Mouse (Mus musculus) hindbrain, embryonic 16.5 days (tissue): ENCODE measurements around the gene Polr2f. TPM values are rescaled to one million over a fixed set of nuclear protein-coding genes. Genes with fewer than 3 reads are reported as not detected.

Experiments used
- ATAC-seq: fragments of 200-750 bp; cut with Nextera tagmentation; 2 replicates; pipeline ENCODE4 v1.8.0; 2017; ENCODE audit warnings: moderate TSS enrichment, moderate library complexity
- H3K27ac ChIP-seq: fragments of 300-500 bp; sonication (generic); 2 replicates; pipeline ENCODE4 v1.5.1; 2014; ENCODE audit warnings: low read depth, mild to moderate bottlenecking, control low read depth, low read length, moderate library complexity
- H3K27me3 ChIP-seq: fragments of 300-500 bp; sonication (generic); replicated peaks from 2 replicates; pipeline ENCODE4 v1.6.1; 2014; ENCODE audit warnings: low read length; ENCODE audit not compliant: control insufficient read depth, insufficient read depth
- H3K36me3 ChIP-seq: fragments of 300-500 bp; sonication (generic); 2 replicates; pipeline ENCODE4 v1.6.1; 2014; ENCODE audit warnings: mild to moderate bottlenecking, low read length, moderate library complexity, mixed read lengths; ENCODE audit not compliant: control insufficient read depth, insufficient read depth
- H3K4me1 ChIP-seq: fragments of 300-500 bp; sonication (generic); 2 replicates; pipeline ENCODE4 v1.6.1; 2014; ENCODE audit warnings: low read depth, low read length; ENCODE audit not compliant: control insufficient read depth, insufficient read depth
- H3K4me2 ChIP-seq: fragments of 300-500 bp; sonication (generic); 2 replicates; pipeline ENCODE4 v1.6.1; 2014; ENCODE audit warnings: mild to moderate bottlenecking, low read length, control low read depth, moderate library complexity
- H3K4me3 ChIP-seq: fragments of 300-500 bp; sonication (generic); 2 replicates; pipeline ENCODE4 v1.5.1; 2014; ENCODE audit warnings: mild to moderate bottlenecking, low read length, control low read depth, moderate library complexity
- H3K9ac ChIP-seq: fragments of 300-500 bp; sonication (generic); 2 replicates; pipeline ENCODE4 v1.6.1; 2014; ENCODE audit warnings: low read depth, mild to moderate bottlenecking, control low read depth, low read length, moderate library complexity
- H3K9me3 ChIP-seq: fragments of 300-500 bp; sonication (generic); 2 replicates; pipeline ENCODE4 v1.6.1; 2014; ENCODE audit warnings: mild to moderate bottlenecking, low read length, moderate library complexity; ENCODE audit not compliant: control insufficient read depth
- WGBS: fragments of 180-500 bp; shearing (Covaris S2); extraction: QIAGEN DNeasy Blood & Tissue Kit; methylation state at CpG from one replicate; pipeline ENCODE4 v1.1.7; 2014; 5-methylcytosine and 5-hydroxymethylcytosine counted together
- polyA plus RNA-seq: library from polyadenylated mRNA; unstranded; fragments of >200 nt; fragmentation: Nextera tagmentation; extraction: Ambion mirVana; gene quantifications from 2 replicates; pipeline ENCODE4 v1.2.1, GENCODE M21; 2015

The Polr2f gene
- 258 and 285 TPM in 2 replicates for polyA plus RNA-seq

DNA sequence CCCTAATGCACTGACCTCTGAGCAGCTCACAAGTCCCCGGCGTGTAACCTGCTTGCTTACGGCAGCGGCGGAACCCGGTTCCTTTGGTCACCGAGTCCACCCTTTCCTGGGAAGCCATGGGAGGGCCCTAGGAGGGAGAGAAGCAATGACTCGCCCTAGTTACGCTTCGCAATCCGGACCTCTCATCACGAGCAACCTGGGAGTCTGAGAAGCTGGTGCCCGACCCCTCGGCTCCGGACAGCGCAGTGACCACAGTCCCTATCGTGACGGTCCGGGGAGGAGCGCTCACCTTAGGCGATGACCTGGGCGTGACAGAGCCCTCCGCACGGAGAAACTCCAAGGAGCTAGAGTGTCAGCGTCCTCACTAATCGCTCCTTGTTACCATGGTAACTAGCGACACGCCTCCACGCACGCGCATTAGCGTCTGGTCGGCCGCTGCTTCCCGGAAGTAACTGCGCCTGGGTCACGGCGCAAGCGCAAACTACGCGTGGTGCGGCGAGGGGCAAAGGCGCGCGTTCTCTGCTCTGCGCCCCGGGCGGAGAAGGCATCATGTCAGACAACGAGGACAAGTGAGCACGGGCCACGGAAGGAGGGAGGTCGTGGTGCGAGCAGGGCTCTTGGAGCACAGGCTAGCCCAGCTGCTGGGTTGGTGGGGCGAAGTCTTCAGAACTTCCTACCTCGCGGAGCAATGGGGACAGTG lies at the start of gene Polr2f, which contains the start of gene 1700088E04Rik:
Polr2f (plus strand) TSS at position 144 of the 700 bp plus-strand sequence.
1700088E04Rik (minus strand) TSS at position 388 of the 700 bp plus-strand sequence.
- Histone ChIP-seq H3K9ac (peak within 1 kb of the TSS; percentile 81), H3K36me3 (peaks cover 5% of the 10 kb centered on the region; the same call in 1 of the 2 replicates), H3K4me3 (peak within 1 kb of the TSS; percentile 80), H3K27me3 (no peaks in the 10 kb centered on the region), H3K9me3 (no peaks in the 10 kb centered on the region), H3K4me2 (peak within 1 kb of the TSS; percentile 87), H3K27ac (peak within 1 kb of the TSS; percentile 71; the same call in 1 of the 2 replicates), H3K4me1 (peaks cover 16% of the 10 kb centered on the region)
- ATAC-seq, result peak; percentile 93
- WGBS, result under 1% methylated on average over 57 of the region's 57 CpGs

DNA sequence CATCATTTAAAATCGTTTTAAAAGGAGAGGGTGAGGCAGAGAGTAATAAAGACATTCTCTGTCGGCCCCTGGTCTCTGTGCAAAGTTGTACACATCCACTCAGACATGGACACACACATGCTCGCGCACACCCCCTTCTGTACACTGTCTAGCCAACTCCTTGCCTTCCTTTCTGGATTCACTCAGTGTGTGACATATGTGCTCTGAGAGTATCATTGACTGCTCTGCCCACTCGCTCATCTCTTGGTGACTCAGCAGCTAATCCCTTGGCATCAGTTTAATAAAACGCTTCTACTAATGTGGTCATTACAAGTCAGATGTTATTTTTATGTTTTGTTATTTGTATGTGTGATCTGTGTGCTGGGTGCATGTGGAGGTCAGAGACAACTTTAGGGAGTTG lies 48.5 kb upstream of the Polr2f start:
- Histone ChIP-seq H3K4me1 (no peaks in the 10 kb centered on the region), H3K9me3 (no peaks in the 10 kb centered on the region), H3K9ac (no peak overlapping the region), H3K27ac (no peak overlapping the region), H3K4me2 (no peak overlapping the region), H3K27me3 (no peaks in the 10 kb centered on the region), H3K4me3 (no peak overlapping the region), H3K36me3 (peaks cover 37% of the 10 kb centered on the region)
- ATAC-seq, result no peak
- WGBS, result 90% methylated on average over 6 of the region's 6 CpGs

DNA sequence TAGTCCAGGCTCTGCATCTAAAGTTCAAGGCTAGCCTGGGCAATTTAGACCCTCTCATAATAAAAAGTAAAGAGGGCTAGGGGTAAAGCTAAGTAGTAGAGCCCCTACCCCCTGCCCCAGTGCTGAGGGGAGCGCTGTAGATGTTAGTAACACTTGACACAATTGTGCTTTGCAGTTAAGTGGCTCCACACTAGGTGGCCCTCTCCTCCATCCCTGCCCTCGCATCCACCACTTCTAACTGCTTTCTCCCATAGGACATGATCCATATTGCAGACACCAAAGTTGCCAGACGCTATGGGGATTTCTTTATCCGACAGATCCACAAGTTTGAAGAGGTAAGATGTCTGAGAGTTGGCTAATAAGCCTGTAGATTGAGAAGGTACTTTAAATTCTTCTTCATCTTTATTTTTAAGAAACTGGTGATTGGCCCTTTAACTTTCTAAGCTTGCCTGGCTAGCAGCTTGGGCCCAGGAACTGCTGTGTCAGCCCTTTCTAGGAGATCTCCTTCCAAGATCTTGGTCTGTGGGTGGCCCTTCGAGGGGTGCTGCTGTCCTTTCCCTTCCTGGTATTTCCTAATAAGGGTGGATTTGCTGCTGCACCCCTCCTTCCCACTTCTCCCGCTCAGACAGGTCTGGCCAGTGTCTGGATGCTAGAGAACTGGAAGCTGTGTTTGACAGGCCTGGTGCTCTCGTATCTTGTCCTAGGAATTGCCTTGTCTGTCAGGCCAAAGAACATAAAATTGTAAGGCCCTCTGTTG lies 47.5 kb upstream of the Polr2f start:
- no peak overlapping the region for H3K9ac ChIP-seq
- H3K27ac ChIP-seq, result no peak overlapping the region
- ATAC-seq, result no peak
- no peaks in the 10 kb centered on the region for H3K27me3 ChIP-seq
- H3K9me3 ChIP-seq, result no peaks in the 10 kb centered on the region
- H3K4me3 ChIP-seq, result no peak overlapping the region
- WGBS, result 71% methylated on average over 7 of the region's 7 CpGs
- peaks cover 7% of the 10 kb centered on the region for H3K4me1 ChIP-seq
- peaks cover 33% of the 10 kb centered on the region for H3K36me3 ChIP-seq
- H3K4me2 ChIP-seq, result no peak overlapping the region

DNA sequence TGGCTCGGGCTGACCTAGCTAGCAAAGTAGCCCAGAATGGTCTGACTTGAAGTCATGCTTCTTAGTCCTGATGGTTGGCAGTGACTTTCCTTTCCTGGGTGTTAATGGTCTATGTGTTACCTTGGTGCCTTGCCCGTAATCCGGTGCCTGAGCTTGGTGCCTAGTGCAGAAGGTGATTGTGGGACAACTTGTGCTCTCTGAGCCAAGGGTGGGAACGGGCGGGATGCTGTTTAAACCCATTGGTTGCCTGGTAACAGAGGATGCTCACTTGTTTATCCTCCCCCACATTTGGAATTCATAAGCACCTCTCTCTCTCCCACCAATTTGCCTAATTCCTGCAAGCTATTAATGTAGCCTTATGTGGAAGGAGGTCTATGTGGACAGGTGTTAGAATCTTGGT lies 45.3 kb upstream of the Polr2f start:
- Histone ChIP-seq H3K4me3 (no peak overlapping the region), H3K27me3 (no peaks in the 10 kb centered on the region), H3K4me1 (peaks cover 7% of the 10 kb centered on the region), H3K9ac (no peak overlapping the region), H3K9me3 (no peaks in the 10 kb centered on the region), H3K27ac (no peak overlapping the region), H3K36me3 (peaks cover 22% of the 10 kb centered on the region), H3K4me2 (no peak overlapping the region)
- 83% methylated on average over 5 of the region's 5 CpGs for WGBS
- no peak for ATAC-seq

DNA sequence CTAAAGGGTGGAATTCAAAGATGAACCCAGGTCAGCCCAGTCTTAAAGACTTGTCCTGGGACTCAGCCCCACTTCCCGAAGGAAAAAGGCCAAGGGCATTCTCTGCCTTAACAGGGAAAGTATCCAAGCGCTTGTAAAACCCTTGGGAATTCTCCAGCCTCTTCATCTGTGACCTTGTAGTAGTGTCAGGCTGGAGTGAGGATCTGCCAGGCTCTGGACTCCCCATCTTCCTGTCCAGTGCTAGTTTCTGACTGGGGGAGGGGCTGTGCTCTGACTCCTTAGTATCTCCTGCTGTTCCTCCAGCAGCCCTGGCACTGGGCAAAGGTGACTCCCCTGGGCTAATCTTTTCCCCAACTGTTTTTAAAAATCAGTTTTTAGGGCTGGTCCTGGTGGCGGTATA lies 44.3 kb upstream of the Polr2f start:
- no peak for ATAC-seq
- Histone ChIP-seq H3K9ac (no peak overlapping the region), H3K4me2 (no peak overlapping the region), H3K4me1 (peaks cover 7% of the 10 kb centered on the region), H3K27ac (no peak overlapping the region), H3K4me3 (no peak overlapping the region), H3K9me3 (no peaks in the 10 kb centered on the region), H3K36me3 (peaks cover 15% of the 10 kb centered on the region), H3K27me3 (no peaks in the 10 kb centered on the region)
- 78% methylated on average over 3 of the region's 3 CpGs for WGBS

DNA sequence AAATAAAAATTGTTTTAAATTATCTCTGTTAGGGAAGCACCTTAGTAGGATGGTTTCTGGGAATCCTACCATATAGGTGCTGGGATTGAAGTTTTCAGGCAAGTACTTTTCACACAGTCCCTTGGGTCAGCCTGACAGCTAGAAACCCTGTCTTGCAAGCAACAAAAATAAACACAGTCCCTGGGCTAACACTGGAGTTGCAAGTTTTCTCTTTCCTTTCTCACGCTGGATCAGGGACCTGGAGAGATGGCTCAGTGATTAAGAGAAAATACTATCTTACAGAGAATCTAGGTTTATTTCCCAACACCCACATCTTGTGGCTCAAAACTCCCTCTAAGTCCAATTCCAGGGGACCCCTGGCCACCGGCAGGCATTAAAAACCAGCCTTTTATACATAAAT lies 43.7 kb upstream of the Polr2f start:
- H3K4me3 ChIP-seq, result no peak overlapping the region
- peaks cover 7% of the 10 kb centered on the region for H3K4me1 ChIP-seq
- no peak overlapping the region for H3K27ac ChIP-seq
- no peaks in the 10 kb centered on the region for H3K27me3 ChIP-seq
- 39% methylated on average over 2 of the region's 2 CpGs for WGBS
- H3K36me3 ChIP-seq, result peaks cover 15% of the 10 kb centered on the region
- no peaks in the 10 kb centered on the region for H3K9me3 ChIP-seq
- no peak for ATAC-seq
- H3K4me2 ChIP-seq, result no peak overlapping the region
- no peak overlapping the region for H3K9ac ChIP-seq

DNA sequence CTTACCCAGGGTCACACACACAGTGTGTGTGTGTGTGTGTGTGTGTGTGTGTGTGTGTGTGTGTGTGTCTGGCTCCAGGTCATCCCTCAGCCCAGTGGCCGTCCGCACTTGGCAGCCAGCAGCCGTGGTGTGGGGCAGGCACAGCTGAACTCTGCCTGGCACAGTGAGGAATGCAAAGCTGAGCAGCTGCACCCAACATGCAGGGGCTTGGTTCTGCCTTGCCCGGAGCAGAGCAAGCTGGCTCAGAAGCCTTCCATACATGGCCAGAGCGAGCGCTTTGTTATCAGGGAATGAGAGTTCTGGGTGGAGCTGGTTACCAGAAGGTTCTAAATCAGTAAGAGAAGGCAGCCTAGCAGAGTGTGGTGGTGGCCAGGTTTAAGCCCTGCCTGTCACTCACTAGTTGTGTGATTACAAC lies 43.2 kb upstream of the Polr2f start:
- no peak overlapping the region; the same call in 1 of the 2 replicates for H3K27ac ChIP-seq

DNA sequence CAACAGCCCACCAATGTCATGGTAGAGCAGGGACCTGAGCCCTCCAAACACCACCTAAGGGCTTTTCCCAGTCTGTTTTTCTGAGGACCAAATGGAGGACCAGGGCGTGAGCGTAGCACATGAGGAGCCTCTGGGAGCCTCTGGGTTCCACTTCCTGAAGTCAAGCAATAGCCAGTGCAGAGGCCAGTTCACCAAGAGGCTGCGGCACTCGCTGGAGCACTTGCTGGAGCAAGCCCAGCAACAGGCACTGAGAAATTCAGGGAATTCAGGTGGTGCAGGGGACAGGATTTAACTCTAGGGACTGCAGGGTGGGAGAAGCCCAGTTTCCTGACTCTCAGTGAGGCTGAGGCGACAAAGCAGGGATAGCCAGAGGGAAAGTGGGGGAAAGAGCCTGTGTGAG lies 42.6 kb upstream of the Polr2f start:
- Histone ChIP-seq H3K36me3 (peaks cover 15% of the 10 kb centered on the region), H3K27me3 (no peaks in the 10 kb centered on the region), H3K4me2 (no peak overlapping the region), H3K27ac (no peak overlapping the region), H3K4me3 (no peak overlapping the region), H3K9me3 (no peaks in the 10 kb centered on the region), H3K9ac (no peak overlapping the region), H3K4me1 (peaks cover 7% of the 10 kb centered on the region)
- no peak for ATAC-seq
- WGBS, result 78% methylated on average over 5 of the region's 5 CpGs

More for the DNA sequence above, 43.2 kb upstream of the Polr2f start:
- no peak overlapping the region for H3K4me2 ChIP-seq
- H3K27me3 ChIP-seq, result no peaks in the 10 kb centered on the region
- H3K9me3 ChIP-seq, result no peaks in the 10 kb centered on the region
- peaks cover 15% of the 10 kb centered on the region for H3K36me3 ChIP-seq
- H3K4me1 ChIP-seq, result peaks cover 7% of the 10 kb centered on the region
- ATAC-seq, result peak; percentile 79
- 42% methylated on average over 6 of the region's 6 CpGs for WGBS
- H3K4me3 ChIP-seq, result no peak overlapping the region
- no peak overlapping the region for H3K9ac ChIP-seq

DNA sequence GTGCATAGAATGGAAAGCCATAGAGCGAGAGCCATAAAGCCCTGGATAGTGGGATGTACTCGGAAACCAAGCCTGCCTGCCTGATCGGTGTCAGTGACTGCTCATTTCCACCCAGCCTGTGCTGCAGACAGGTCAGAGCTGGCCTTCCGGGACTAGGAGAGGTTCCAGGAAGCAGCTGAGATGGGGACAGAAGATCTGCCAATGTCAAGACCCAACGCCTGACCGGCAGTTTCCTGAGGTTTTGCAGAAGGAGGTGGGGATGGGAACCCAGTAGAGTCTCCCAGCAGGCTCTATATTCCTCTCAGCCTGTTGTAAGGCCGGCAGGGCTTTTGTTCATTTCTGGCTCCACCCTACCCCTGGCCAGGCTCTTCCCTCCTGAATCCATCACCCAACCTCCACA lies 41.9 kb upstream of the Polr2f start:
- Histone ChIP-seq H3K27ac (no peak overlapping the region; the same call in 1 of the 2 replicates), H3K4me3 (no peak overlapping the region)
- 51% methylated on average over 7 of the region's 7 CpGs for WGBS

More for the DNA sequence above, 41.9 kb upstream of the Polr2f start:
- no peaks in the 10 kb centered on the region for H3K27me3 ChIP-seq
- H3K4me2 ChIP-seq, result no peak overlapping the region
- no peak overlapping the region for H3K9ac ChIP-seq
- no peaks in the 10 kb centered on the region for H3K9me3 ChIP-seq
- peaks cover 7% of the 10 kb centered on the region for H3K4me1 ChIP-seq
- peaks cover 12% of the 10 kb centered on the region for H3K36me3 ChIP-seq
- no peak for ATAC-seq
